ENCODE assay signal across 15 mouse cellular contexts in genomic region chr14:88384553-88384952, GRCm38 (mm10).
"Had no signal": no experiment of that assay in that cellular context is flagged by ENCODE, and none has a peak within 500 bp of the region (broad histone marks: within the 10 kb centered on the region; RNA-seq: fewer than 3 reads in every experiment).

No protein-coding gene starts in this region.

- H3K4me3 ChIP-seq: left cerebral cortex, adult 2 months; limb, embryonic 15.5 days; liver, embryonic 12.5 days; midbrain, embryonic 10.5 days; neural tube, embryonic 13.5 days; stomach, embryonic 15.5 days had no signal

- H3K9me3 ChIP-seq: limb, embryonic 15.5 days; liver, embryonic 12.5 days; midbrain, embryonic 10.5 days; neural tube, embryonic 13.5 days; stomach, embryonic 15.5 days had no signal

- DNase-seq: kidney, postnatal 10 days; lung, embryonic 14.5 days; lung, postnatal 10 days; lung, postnatal 4 days; midbrain, embryonic 14.5 days; retina, postnatal 1 day; right cerebral cortex, postnatal 4 days; thymus, adult 2 months; thymus, postnatal 25 days had no signal

- ATAC-seq: liver, embryonic 12.5 days had no signal

- H3K9ac ChIP-seq: limb, embryonic 15.5 days; liver, embryonic 12.5 days; lung, embryonic 14.5 days; neural tube, embryonic 13.5 days; stomach, embryonic 15.5 days had no signal

- H3K4me2 ChIP-seq: limb, embryonic 15.5 days; liver, embryonic 12.5 days; lung, embryonic 14.5 days; neural tube, embryonic 13.5 days; stomach, embryonic 15.5 days had no signal

- H3K27ac ChIP-seq: left cerebral cortex, adult 2 months; limb, embryonic 15.5 days; liver, embryonic 12.5 days; midbrain, embryonic 10.5 days; neural tube, embryonic 13.5 days; stomach, embryonic 15.5 days had no signal

- H3K36me3 ChIP-seq: limb, embryonic 15.5 days; liver, embryonic 12.5 days; midbrain, embryonic 10.5 days; neural tube, embryonic 13.5 days; stomach, embryonic 15.5 days had no signal

- H3K27me3 ChIP-seq: limb, embryonic 15.5 days; liver, embryonic 12.5 days; neural tube, embryonic 13.5 days; stomach, embryonic 15.5 days had no signal

- H3K4me1 ChIP-seq: limb, embryonic 15.5 days; liver, embryonic 12.5 days; midbrain, embryonic 10.5 days; neural tube, embryonic 13.5 days; stomach, embryonic 15.5 days had no signal
